ENCODE assay signal across 8 mouse cellular contexts in the genomic region with DNA sequence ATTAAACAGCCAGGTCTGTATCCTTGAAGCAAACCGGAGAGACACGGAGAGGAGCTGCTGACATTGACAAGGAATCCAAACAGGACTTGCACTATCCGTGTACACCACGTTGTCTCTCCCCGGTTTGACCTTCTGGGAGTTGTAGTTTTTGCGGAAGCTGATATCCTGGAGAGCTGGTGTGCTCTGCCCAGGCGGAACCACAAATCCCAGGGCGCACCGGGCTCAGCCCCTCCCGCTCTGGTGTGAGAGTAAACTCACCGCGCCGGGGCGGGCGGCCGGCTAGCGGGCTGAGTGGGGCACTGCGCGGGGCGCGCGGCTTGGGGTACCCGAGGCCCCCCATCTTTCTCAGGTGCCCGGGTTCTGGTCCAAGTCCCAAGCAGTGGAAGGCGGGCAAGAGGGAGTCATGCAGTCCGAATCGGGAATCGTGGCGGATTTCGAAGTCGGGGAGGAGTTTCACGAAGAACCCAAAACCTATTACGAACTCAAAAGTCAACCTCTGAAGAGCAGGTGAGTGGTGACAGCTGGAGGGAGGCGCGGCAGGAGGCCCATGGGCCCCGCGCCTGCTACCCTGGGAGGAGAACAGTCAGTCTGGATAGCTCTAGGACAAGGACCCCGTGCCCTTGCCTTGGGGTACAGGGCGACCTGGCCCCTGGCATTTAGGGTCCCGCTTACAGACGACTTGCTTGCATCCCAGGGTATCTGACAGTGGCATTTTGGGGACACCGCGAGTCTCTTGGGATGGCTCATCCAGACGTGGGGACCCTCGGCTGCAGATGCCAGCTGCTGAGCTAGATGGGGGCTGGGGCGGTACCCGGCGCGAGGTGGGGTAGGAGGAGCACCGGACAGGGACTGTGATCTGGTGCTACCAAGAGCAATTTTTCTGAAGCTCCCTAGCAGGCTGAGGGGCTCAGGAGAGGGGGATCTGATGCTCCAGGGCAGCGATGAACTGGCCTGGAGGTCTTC. TPM values are rescaled to one million over a fixed set of nuclear protein-coding genes. Genes with fewer than 3 reads are reported as not detected.
DNase-seq lines count a peak whose midpoint lies in the region; ATAC-seq lines count a peak whose summit lies in the region.

A gene (plus strand): TSS at position 272 of the 963 bp plus-strand sequence.

- peak; percentile 96 for DNase-seq in adipocyte (ENCODE audit: low spot score)
- DNase-seq in embryo, embryonic 10 days (ENCODE audit: low spot score), result peak; percentile 94
- peak; percentile 89 for DNase-seq in gastrocnemius, postnatal 10 days
- DNase-seq in induced T-regulatory cell, adult 2 months (ENCODE audit: low read depth), result peak; percentile 89
- peak; percentile 85 to 96 for DNase-seq in left cerebral cortex, adult 9 months (ENCODE audit: low spot score in 2 of 2)
- DNase-seq in right cerebral cortex, postnatal 14 days, result peak; percentile 90
- DNase-seq in urinary bladder, postnatal 36 days (ENCODE audit: low spot score in 2 of 2), result peak; percentile 83 to 90

- ATAC-seq in megakaryocyte progenitor cell, adult 5-6 weeks (replicated peaks; ENCODE audit: poor library complexity), result peak; percentile 96

RNA-seq across cellular contexts. Expression of the gene that starts here (rescaled TPM):
- total RNA-seq in gastrocnemius, postnatal 10 days (2021), result 1 to 10 TPM; 5.4 to 5.8 TPM
- total RNA-seq in megakaryocyte progenitor cell, adult 5-6 weeks (2015), result 7.6 and 9.7 TPM in 2 replicates
- total RNA-seq in megakaryocyte progenitor cell, adult 5-6 weeks (2017), result 5.8 and 7.9 TPM in 2 replicates

Comparison
In these comparisons a context has a peak if more than half of its experiments do, and no peak if none do; other contexts are left out.
1. Peak in every context shown above with its lines: DNase-seq and ATAC-seq.